Comparison of ENCODE assay signal across 21 mouse cellular contexts in genomic region chr7:101290401-101290800, GRCm38 (mm10).
"Had no signal": no experiment of that assay in that cellular context is flagged by ENCODE, and none has a peak within 500 bp of the region (broad histone marks: within the 10 kb centered on the region; RNA-seq: fewer than 3 reads in every experiment).

No protein-coding gene starts in this region.

- H3K9ac ChIP-seq: liver, embryonic 15.5 days; liver, postnatal 0 days; lung, embryonic 15.5 days; neural tube, embryonic 13.5 days; neural tube, embryonic 15.5 days had no signal

- H3K4me3 ChIP-seq: liver, embryonic 15.5 days; lung, embryonic 15.5 days; myocyte; neural tube, embryonic 13.5 days; neural tube, embryonic 15.5 days had no signal

- H3K27me3 ChIP-seq: liver, embryonic 15.5 days; lung, embryonic 15.5 days; neural tube, embryonic 13.5 days; neural tube, embryonic 15.5 days had no signal

- DNase-seq: liver, postnatal 0 days; lung, adult 2 months; lung, postnatal 14 days; lung, postnatal 4 days; midbrain, embryonic 14.5 days; retina, postnatal 1 day; right cerebral cortex, adult 18-20 months; right cerebral cortex, postnatal 25 days; right cerebral cortex, postnatal 4 days; spleen, adult 18-20 months; thymus, adult 18-20 months; thymus, postnatal 14 days; thymus, postnatal 36 days had no signal

- H3K4me1 ChIP-seq: liver, embryonic 15.5 days; neural tube, embryonic 13.5 days had no signal

- H3K27ac ChIP-seq: liver, embryonic 15.5 days; lung, embryonic 15.5 days; neural tube, embryonic 13.5 days; neural tube, embryonic 15.5 days had no signal

- ATAC-seq: liver, postnatal 0 days; lung, postnatal 0 days; midbrain, embryonic 16.5 days had no signal

- H3K9me3 ChIP-seq: liver, embryonic 15.5 days; lung, embryonic 15.5 days; neural tube, embryonic 13.5 days; neural tube, embryonic 15.5 days had no signal

- H3K4me2 ChIP-seq: liver, embryonic 15.5 days; lung, embryonic 15.5 days; midbrain, embryonic 11.5 days; neural tube, embryonic 13.5 days; neural tube, embryonic 15.5 days had no signal
